Mouse (Mus musculus): ENCODE results near the gene Kbtbd6.
"Not testable (repeated sequence)": the region's sequence is repeated elsewhere in the genome, so short reads cannot be mapped to it uniquely, and the experiment has no call there.

DNA sequence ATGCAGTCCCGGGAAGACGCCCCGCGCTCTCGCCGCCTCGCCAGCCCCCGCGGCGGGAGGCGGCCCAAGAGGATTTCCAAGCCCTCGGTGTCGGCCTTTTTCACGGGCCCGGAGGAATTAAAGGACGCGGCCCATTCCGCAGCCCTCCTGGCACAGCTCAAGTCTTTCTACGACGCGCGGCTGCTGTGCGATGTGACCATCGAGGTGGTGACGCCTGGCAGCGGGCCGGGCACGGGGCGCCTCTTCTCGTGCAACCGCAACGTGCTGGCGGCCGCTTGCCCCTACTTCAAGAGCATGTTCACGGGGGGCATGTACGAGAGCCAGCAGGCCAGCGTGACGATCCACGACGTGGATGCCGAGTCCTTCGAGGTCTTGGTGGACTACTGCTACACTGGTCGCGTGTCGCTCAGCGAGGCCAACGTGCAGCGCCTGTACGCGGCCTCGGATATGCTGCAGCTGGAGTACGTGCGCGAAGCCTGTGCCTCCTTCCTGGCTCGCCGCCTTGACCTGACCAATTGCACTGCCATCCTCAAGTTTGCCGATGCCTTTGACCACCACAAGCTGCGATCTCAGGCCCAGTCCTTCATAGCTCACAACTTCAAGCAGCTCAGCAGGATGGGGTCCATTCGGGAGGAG is 24.8 kb upstream of the Kbtbd6 start:
- TF ChIP-seq CTCF (IDR thresholded peaks at IDR 0.05; ENCODE audit: extremely low read depth, insufficient read length, insufficient replicate concordance, low read depth, low read length); POLR2A (IDR thresholded peaks at IDR 0.05; ENCODE audit: low read depth, low read length): not testable (repeated sequence)

Data from small intestine, adult 2 months (tissue).